Mouse (Mus musculus) embryonic stem cell, embryonic (primary cell): ENCODE measurements around the gene Klhl5.

Source experiments
- CTCF ChIA-PET, 4 experiments: fragments of 300-600 bp in 2 of 4; fragments of 350-600 bp in 2 of 4; sonication (Branson Sonifier 250); formaldehyde crosslinking; loops; one replicate each; lab custom pipeline; 2022; ENCODE audit warnings: inconsistent platforms in 2 of 4; lab: Charles Lee
- POLR2A ChIA-PET, 4 experiments: fragments of 300-600 bp in 2 of 4; fragments of 350-600 bp in 2 of 4; sonication (Branson Sonifier 250); formaldehyde crosslinking; loops; one replicate each; lab custom pipeline; 2022; ENCODE audit warnings: antibody characterized with exemption in 4 of 4, inconsistent platforms in 1 of 4; lab: Charles Lee

Gene Klhl5

DNA sequence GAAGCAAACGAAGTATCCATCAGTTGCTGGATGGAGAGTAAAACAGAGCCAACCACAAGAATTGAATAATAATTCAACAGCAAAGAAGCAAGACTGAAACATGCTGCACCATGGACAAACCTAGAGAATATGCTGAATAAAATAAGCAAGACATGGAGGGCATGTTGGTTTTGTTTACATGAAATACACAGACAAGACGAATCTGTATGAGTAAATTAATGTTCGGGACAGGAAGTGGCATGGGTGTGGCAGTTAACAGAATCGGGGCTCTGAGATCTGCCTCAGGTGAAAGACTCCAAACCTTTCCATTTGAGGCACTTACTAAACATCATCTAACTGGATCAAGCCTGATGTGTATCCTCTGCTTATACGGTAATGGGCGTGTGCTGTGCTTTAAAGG lies 46.9 kb downstream of the Klhl5 start:
- POLR2A ChIA-PET = no interaction called here
- CTCF ChIA-PET = interaction anchor here in 1 of 4 experiments (0.6 kb wide), 2 partner anchors 155 to 398 kb away, joined by 3 to 5 read pairs; no protein-coding TSS in a partner anchor

DNA sequence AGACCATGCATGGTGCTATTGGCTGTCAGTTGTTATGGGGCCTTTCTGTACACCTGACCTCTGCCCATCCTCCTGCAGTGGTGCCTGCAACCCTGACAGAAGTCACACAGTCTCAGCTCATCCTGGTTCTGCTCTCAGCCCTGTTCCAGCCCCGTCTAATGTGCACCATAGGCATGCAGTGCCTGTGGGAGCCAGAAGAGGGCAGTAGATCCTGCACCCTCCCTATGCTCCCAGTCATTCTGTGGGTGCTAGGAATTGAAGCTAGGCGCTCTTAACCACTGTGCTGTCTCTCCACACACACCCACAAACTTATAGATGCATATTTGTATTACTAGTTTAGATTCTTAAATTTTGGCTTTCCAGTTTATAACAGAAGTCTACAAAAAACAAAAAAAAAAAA lies 49.5 kb downstream of the Klhl5 start:
- CTCF ChIA-PET = interaction anchor here (0.5 to 2.1 kb wide), 91 partner anchors 9 to 1686 kb away, joined by 3 to 20 read pairs (median 4); partner anchors contain the start of genes Wdr19 (in 4 of the 4), Klhl5 (in 3 of the 4) and Fam114a1 (in 2 of the 4)
- POLR2A ChIA-PET = interaction anchor here (0.6 to 2.0 kb wide), 20 partner anchors 9 to 1081 kb away, joined by 3 to 10 read pairs (median 4); partner anchors contain the start of genes Wdr19 (in 3 of the 4), Klhl5 (in 2 of the 4), Lias (in 1 of the 4) and Rpl9 (in 1 of the 4)

DNA sequence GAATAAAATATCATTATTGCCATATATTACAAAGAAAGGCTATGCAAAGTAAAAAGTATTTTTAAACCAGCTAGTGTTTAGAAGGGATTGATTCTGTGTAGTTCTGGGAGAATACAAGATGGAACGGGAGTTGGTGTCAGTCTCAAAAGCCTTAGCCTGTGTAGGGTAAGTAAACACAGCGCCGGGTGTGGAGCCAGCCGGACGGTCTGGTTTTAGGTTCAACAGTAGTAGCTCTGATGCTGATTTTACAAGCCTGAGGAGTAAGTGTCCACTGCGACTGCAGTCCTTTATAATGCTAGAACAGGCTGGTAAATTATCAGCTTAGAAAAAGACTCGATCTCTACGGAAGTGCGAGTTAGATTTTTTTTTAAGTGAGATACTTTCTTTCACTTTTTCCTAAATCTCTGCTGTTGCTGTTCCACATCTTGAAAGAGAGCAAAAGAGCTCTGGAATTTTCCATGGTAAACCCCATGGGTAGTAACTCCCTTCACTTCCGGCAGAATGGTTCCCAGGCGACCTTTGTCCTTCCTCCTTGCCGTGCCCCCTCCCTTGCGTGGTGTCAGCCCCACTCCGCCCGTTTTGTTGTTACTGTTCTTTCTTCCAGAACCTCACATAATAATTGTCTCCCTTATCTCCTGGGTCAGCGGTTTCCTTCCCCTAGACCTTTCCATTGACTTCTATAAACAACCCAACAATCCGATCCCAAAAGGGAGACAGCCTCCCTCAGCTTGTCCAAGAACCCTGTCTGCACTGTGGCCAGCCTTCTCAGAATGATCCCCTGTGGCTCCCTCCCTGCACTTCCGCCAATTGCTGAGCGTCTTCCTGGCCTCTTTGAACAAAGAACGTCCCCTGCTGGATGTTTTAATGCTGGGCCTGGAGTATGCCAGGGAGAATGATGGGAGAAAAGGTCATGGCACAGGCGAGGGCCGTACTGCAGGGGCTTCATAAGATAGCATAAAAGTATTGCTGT lies 50.4 kb downstream of the Klhl5 start:
- POLR2A ChIA-PET = interaction anchor here in 3 of 4 experiments (0.6 to 2.0 kb wide), 15 partner anchors 9 to 360 kb away, joined by 3 to 10 read pairs (median 4); partner anchors contain the start of genes Wdr19 (in 3 of the 3), Klhl5 (in 2 of the 3), Lias (in 1 of the 3) and Rpl9 (in 1 of the 3)
- CTCF ChIA-PET = interaction anchor here (0.5 to 2.1 kb wide), 74 partner anchors 8 to 1687 kb away, joined by 3 to 20 read pairs (median 4); partner anchors contain the start of genes Wdr19 (in 4 of the 4), Fam114a1 (in 1 of the 4) and Klhl5 (in 1 of the 4)

DNA sequence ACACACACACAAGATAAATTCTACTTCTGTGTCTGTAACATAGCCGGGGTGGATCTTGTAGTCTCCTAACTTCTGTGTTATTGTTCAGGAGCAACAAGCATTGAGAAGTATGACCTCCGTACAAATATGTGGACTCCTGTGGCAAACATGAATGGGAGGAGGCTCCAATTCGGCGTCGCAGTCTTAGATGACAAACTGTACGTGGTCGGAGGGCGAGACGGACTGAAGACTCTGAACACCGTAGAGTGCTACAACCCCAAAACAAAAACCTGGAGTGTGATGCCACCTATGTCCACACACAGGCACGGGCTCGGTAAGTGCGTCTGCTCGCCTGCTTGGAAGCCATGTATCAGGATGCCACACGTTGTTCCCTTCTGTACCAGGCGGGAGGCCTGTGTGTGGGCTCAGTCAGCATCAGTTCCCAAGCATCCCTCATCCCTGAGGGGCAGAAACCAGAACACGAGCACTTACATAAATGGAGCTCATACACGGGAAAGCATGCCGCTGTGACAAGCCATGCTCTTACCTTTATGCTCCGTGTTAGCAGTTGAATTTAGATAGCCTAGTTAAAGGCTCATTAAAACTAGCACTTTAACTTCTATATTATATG lies 51.5 kb downstream of the Klhl5 start:
- POLR2A ChIA-PET = interaction anchor here in 1 of 4 experiments (0.7 to 1.2 kb wide), 3 partner anchors 16 to 151 kb away, joined by 4 to 5 read pairs (median 4); no protein-coding TSS in a partner anchor
- CTCF ChIA-PET = interaction anchor here in 1 of 4 experiments (0.6 to 1.0 kb wide), 3 partner anchors 14 to 429 kb away, joined by 3 to 5 read pairs (median 4); no protein-coding TSS in a partner anchor

DNA sequence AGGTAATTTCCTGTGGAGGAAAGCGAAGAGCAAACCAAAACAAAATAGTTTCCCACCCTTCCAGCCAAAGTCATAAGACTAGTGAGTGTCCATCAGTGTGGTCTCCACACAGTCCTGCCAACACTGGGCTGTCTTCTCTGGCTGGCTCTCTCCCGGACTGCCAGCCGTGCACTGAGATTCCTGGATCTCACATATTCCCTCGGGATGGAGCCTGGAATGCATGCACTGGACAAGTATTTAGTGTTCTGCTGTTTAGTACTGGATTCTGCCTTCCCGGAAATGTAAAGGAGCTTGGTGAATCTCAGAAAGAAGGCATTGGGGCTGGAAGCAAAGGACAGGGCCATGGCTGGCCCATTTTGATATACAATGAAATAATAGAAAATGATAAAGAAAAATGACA lies 55.7 kb downstream of the Klhl5 start:
- CTCF ChIA-PET = interaction anchor here in 1 of 4 experiments (0.8 kb wide), 1 partner anchor 143 kb away, joined by 3 read pairs; no protein-coding TSS in a partner anchor
- POLR2A ChIA-PET = interaction anchor here in 2 of 4 experiments (0.8 kb wide), 2 partner anchors 12 to 97 kb away, joined by 3 read pairs; no protein-coding TSS in a partner anchor

DNA sequence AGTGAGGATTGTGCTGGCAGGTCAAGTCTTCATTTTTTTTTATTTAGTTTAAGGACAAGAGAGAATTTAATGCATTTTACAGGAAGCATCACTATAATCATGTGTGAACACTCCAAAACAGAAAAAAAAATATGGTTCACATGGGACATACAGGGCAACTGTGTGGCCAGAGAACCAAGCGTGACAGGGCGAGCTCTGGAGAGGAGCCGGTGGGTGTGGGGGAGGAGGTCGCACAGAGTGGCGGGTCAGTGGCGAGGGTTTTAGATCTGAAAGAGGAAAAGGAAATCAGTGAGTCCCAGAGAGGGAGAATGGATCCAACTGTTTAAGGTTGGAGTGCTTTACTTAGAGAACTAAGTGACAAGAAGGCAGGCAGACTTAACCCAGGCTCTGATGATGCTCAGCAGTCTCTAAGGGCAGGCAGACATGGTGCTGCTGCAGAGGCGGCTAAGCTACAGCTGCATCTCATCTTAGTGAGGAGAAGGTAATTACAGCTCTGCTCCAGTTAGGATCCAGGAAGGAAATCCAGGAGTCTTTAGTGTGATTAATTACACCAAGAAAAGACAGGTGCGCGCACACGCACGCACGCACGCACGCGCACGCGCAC lies 56.3 kb downstream of the Klhl5 start:
- CTCF ChIA-PET = interaction anchor here in 2 of 4 experiments (0.7 to 0.8 kb wide), 2 partner anchors 143 to 272 kb away, joined by 3 read pairs; partner anchors contain the start of gene Ugdh (in 1 of the 2)
- POLR2A ChIA-PET = interaction anchor here in 2 of 4 experiments (0.7 to 0.9 kb wide), 4 partner anchors 11 to 98 kb away, joined by 3 to 5 read pairs (median 3); no protein-coding TSS in a partner anchor

DNA sequence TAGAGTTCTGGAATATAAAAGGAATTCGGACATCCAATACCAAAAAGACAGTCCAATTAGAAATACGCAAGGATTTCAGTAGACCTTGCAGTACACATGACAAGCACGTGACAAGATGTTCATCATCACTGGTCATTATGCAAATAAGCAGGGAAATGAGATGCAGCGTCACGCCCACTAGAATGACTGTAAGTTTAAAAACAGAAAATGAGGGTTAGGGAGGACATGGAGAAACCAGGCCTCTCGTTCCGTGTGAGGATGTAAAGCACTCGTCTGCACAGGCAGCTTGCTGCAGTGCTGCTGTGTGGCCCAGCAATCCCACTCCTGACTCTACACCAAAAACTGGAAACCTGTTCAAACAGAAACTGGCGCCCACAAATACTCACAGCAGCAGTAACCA lies 62.9 kb downstream of the Klhl5 start:
- ChIA-PET POLR2A (no interaction called here), CTCF (interaction anchor here in 1 of 4 experiments (0.8 kb wide), 1 partner anchor 13 kb away, joined by 4 read pairs; no protein-coding TSS in a partner anchor)

DNA sequence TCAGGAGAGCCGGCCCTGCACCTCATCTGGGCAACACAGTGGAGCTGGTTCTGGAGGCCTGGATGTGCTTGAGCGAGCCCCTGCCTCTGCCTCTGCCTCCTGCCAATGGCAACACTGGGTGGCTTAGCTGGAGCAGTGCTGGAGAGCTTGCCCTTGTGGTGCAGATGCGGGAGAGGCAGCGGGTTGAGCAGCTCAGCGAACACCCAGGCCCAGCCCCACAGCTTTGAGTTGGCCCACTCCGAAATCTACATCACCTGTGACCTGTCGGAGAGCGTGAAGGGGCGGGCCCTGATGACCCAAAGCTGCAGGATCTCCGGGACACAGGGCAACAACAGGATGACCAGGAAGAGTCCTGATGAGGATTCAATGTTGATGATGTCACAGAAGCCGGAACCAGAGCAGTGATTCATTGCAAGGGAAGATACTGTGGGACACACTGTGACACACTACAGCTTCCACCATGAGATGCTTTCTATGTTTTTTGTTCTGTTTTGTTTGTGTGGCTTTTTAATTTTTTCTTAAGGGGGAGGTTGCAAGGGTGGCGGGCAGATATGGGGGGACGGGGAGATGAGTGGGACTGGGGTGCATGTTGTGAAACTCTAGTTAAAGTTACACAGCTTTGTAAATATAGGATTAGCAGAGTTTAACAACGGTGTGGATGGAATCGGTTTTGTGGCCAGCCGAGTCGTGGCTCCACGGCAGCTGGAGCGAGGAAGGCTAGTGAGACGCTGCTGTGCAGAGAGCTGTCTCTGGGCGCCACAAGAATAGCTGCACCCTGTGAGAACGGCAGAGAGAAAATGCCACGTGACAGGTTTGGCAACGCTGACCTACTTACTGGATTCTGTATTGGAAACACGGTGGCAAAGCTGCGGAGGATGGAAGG lies 67.9 kb downstream of the Klhl5 start:
- ChIA-PET CTCF (interaction anchor here (0.5 to 2.2 kb wide), 8 partner anchors 9 to 292 kb away, joined by 3 to 13 read pairs (median 4); no protein-coding TSS in a partner anchor), POLR2A (interaction anchor here in 3 of 4 experiments (0.6 to 2.1 kb wide), 23 partner anchors 9 to 375 kb away, joined by 3 to 15 read pairs (median 3); partner anchors contain the start of genes Wdr19 (in 2 of the 3) and Klhl5 (in 1 of the 3))

DNA sequence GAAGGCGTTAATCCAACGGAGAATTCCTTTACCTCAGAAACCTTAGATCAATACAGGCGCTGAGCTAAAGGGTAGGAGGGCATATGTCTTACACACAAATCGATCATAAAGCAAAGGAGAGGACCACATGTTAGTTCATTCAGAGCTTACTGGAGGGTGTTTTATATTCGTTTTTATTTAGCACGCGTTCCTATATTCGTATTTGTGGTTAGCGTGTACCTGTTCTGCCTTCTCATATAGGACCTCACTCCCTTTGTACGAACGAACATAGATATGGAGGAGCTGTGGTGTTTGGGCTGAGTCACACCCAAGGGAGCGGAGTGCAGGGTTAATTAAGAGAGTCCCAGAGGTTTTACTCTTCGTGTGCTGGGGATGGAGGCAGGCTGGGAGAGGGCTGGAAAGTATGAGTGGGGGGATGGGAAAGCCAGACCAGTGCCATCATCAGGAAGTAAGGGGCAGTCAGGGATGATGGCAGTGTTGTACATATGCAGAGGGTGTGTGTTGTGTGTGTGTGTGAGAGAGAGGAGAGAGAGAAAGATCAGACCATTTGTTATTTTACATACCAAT lies 68.7 kb downstream of the Klhl5 start:
- ChIA-PET CTCF (interaction anchor here in 3 of 4 experiments (0.5 to 2.2 kb wide), 5 partner anchors 18 to 293 kb away, joined by 4 to 13 read pairs (median 6); no protein-coding TSS in a partner anchor), POLR2A (interaction anchor here in 2 of 4 experiments (0.9 to 2.1 kb wide), 13 partner anchors 10 to 205 kb away, joined by 3 to 15 read pairs (median 4); partner anchors contain the start of gene Wdr19 (in 2 of the 2))

DNA sequence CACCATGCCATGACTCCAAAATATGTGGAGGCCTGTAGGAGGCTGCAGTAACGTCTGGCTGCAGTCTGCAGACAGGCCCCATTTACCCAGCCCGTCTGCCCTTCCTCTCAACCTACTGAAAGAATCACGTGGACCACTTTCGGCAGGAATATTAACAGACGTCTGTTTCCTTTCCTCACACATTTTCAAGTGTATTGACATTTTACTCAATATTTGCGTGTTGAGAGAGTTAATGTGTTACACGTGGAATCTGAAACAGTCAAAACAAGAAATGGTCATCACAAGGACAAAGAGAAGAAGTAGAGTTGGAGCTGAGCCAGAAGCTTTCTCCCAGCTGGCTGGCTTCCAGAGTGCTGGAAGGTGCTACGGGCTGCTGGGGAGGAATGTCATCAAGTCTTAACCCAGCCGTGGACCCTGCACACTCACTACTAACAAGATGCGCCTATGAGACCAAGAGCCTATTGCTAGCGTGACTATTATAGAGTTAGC lies 69.7 kb downstream of the Klhl5 start:
- ChIA-PET CTCF (interaction anchor here in 1 of 4 experiments (0.6 kb wide), 1 partner anchor 174 kb away, joined by 4 read pairs; no protein-coding TSS in a partner anchor), POLR2A (interaction anchor here in 1 of 4 experiments (1.0 kb wide), 1 partner anchor 120 kb away, joined by 3 read pairs; no protein-coding TSS in a partner anchor)

DNA sequence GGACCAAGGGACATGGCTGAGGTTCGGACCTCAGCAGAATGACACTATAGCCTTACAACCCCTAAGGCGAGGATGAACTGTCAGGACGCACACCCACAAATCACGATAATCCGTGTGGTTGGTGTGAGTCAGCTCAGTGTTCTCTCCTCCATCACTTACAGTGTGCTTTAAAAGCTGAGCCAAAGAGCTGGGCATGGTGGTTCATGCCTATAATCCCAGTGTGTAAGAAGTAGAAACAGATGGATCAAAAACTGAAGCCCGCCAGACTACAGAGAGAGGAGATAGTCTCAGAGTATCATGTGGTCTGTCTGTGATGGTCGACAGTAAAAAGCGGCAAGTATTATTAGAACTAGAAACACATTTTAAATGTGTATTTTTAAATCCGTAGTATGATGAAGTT lies 71.1 kb downstream of the Klhl5 start:
- ChIA-PET CTCF (no interaction called here), POLR2A (no interaction called here)

DNA sequence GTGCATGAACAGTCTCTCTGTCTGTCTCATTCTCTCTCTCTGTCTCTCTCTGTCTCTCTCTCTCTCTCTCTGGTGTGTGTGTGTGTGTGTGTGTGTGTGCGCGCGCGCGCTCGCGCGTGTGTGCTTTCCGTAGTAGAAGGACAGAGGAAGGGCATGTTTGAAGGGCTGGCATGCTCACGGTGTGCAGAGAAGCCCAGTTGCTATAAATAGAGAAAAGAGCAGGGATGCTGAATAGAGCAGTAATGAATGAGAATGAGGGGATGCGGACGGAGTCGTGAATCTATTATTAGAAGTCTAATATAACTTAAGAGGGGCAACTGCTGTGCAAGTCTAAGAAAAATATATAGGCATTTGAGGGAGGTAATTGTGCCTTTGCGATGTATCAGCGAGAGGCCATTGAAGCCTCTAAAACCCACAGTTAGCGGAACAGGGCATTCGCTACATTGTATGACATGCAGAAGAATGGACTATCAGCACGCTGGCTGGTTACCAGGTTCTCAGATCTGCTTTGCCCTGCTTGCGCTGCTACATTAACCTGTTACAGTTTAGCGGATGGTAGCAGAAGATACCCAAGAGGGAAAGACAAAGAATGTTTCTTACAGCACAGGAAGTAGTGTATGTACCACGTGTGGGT lies 73.9 kb downstream of the Klhl5 start:
- CTCF ChIA-PET = no interaction called here
- POLR2A ChIA-PET = no interaction called here

DNA sequence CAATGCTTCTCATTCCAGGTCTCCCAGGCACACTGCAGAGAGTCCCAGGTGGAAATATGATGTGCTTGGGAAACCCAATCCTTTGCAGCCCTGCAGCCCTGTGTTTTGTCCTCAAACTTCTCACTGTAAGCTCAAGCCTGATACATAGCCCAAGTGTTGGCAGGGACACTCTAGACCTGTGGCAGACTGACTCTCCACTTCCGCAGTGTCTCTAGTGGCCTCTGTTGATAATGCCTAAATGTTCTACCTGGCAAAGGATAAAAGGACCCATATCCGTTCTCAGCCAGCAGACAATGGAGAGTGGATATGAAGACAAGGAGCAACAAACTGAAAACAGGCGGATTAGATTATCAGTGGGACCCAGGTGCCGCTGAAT lies 74.4 kb downstream of the Klhl5 start:
- CTCF ChIA-PET = no interaction called here
- POLR2A ChIA-PET = no interaction called here

DNA sequence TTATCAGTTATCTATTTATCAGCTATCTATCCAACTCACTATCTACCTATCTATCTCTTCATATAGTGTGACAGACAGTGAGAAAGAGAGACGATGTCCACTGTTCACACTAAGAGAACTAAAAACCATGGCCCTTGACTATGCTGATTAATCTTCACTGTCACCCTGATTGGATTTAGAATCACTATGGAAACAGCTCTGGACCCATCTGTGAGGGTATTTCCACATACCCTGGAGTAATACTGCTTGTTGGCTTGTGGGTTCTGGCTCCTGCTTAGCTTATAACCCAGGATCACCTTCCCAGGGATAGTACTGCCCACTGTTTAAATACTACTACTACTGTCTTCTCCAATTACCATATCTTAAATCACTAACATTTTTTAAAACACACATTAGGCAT lies 74.9 kb downstream of the Klhl5 start:
- ChIA-PET CTCF (interaction anchor here in 1 of 4 experiments (1.8 kb wide), 1 partner anchor 25 kb away, joined by 9 read pairs; no protein-coding TSS in a partner anchor), POLR2A (no interaction called here)

DNA sequence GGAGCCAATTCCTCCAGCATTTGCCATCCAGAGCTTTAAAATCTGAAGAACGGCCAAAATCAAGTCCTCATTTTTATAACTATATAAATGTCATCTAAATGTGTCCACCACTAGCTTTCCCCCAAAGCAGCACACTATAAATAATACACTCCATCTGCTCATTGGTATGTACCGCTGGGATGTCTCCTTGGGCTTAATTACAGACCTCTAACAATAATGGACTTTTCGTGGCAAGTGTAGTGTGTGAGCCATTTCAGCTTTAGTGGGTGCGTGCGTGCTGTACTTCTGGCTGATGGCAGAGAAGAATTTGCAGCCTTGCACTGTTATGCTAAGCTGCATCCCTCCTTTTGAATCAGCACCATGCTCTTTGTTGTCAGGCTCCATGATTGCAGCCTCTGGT lies 84.3 kb downstream of the Klhl5 start:
- ChIA-PET CTCF (no interaction called here), POLR2A (interaction anchor here in 1 of 4 experiments (0.6 to 1.7 kb wide), 3 partner anchors 8 to 1092 kb away, joined by 3 to 4 read pairs (median 4); partner anchors contain the start of gene Wdr19)
